Mouse (Mus musculus) kidney, adult 2 months (tissue): ENCODE measurements around the gene Zmym5. TPM values are rescaled to one million over a fixed set of nuclear protein-coding genes. Genes with fewer than 3 reads are reported as not detected.
A peak's percentile ranks its signal among the peaks of the same experiment; 100 is the strongest.

ENCODE experiments used
- DNase-seq: peaks from one replicate; pipeline ENCODE4 v3.0.0; 2021
- H3K27ac ChIP-seq: fragments of 200-500 bp; 2 replicates; pipeline ENCODE4 v1.5.1; 2012; ENCODE audit warnings: low read depth, low read length, control low read depth, inconsistent platforms; ENCODE audit not compliant: insufficient read depth
- H3K27me3 ChIP-seq: fragments of 200-500 bp; replicated peaks from 2 replicates; pipeline ENCODE4 v1.6.1; 2012; ENCODE audit warnings: mild to moderate bottlenecking, moderate library complexity, low read length, inconsistent platforms; ENCODE audit not compliant: control insufficient read depth, insufficient read depth
- H3K36me3 ChIP-seq: fragments of 200-500 bp; 2 replicates; pipeline ENCODE4 v1.6.1; 2012; ENCODE audit warnings: mild to moderate bottlenecking, moderate library complexity, low read length, inconsistent platforms; ENCODE audit not compliant: control insufficient read depth, insufficient read depth
- H3K4me1 ChIP-seq: fragments of 200-500 bp; 2 replicates; pipeline ENCODE4 v1.6.1; 2011; ENCODE audit warnings: low read length; ENCODE audit not compliant: control insufficient read depth, insufficient read depth
- H3K4me3 ChIP-seq: fragments of 200-500 bp; 2 replicates; pipeline ENCODE4 v1.5.1; 2011; ENCODE audit warnings: mild to moderate bottlenecking, low read depth, low read length, control low read depth; ENCODE audit not compliant: insufficient read depth
- CTCF ChIP-seq: fragments of 200-500 bp; conservative IDR thresholded peaks from 2 replicates; pipeline ENCODE4 v1.5.1; 2011; ENCODE audit warnings: low read depth, mild to moderate bottlenecking, control low read depth, low read length, moderate library complexity, mixed read lengths; ENCODE audit not compliant: insufficient read depth, insufficient read length
- POLR2A ChIP-seq: fragments of 200-500 bp; IDR thresholded peaks from one replicate; pipeline ENCODE4 v1.6.1; 2011; ENCODE audit warnings: low read depth, low read length, control low read depth
- WGBS: fragments of 180-500 bp; shearing (Covaris S2); methylation state at CpG from one replicate; pipeline ENCODE4 v1.1.7; 2018; 5-methylcytosine and 5-hydroxymethylcytosine counted together
- polyA plus RNA-seq: library from polyadenylated mRNA; depleted of rRNA; stranded (reverse); fragments of >200 nt; gene quantifications from 2 replicates; pipeline ENCODE4 v1.2.3, GENCODE M21; 2012

Gene Zmym5
- polyA plus RNA-seq, 1 experiment, result 8.4 TPM

GRCm38 (mm10) chr14:56793243-56793642 lies 18.3 kb downstream of the Zmym5 start:
- Histone ChIP-seq H3K4me1 (no peaks in the 10 kb centered on the region), H3K4me3 (no peak overlapping the region), H3K27me3 (no peaks in the 10 kb centered on the region), H3K27ac (no peak overlapping the region), H3K36me3 (peaks cover 9% of the 10 kb centered on the region)
- TF ChIP-seq POLR2A, result no peak
- peak; percentile 43 for TF ChIP-seq CTCF
- 44% methylated on average over 2 of the region's 2 CpGs for WGBS
- peak; percentile 62 for DNase-seq

- Histone ChIP-seq H3K36me3 (no peaks in the 10 kb centered on the region), H3K4me1 (no peaks in the 10 kb centered on the region), H3K27me3 (no peaks in the 10 kb centered on the region), H3K27ac (no peak overlapping the region), H3K4me3 (no peak overlapping the region)
- no peak for DNase-seq
- 94% methylated on average over 1 of the region's 1 CpGs for WGBS
- no peak for TF ChIP-seq CTCF
- no peak for TF ChIP-seq POLR2A
Observed at GRCm38 (mm10) chr14:56784575-56784974, 26.9 kb downstream of the Zmym5 start.

- Histone ChIP-seq H3K4me3 (peak overlapping the region; percentile 80), H3K27ac (peak overlapping the region; percentile 13; the same call in 1 of the 2 replicates)
Observed at GRCm38 (mm10) chr14:56778933-56779300, 32.6 kb downstream of the Zmym5 start.

GRCm38 (mm10) chr14:56778200-56778932 lies 33.1 kb downstream of the Zmym5 start, which contains the start of gene Pspc1:
TSS of gene Pspc1 (minus strand) at chr14:56778316.
- H3K4me3 ChIP-seq, result peak within 1 kb of the TSS; percentile 80
- WGBS, result under 1% methylated on average over 36 of the region's 36 CpGs
- H3K4me1 ChIP-seq, result peaks cover 5% of the 10 kb centered on the region; the same call in 1 of the 2 replicates
- H3K27ac ChIP-seq, result peak within 1 kb of the TSS; percentile 79
- H3K27me3 ChIP-seq, result no peaks in the 10 kb centered on the region
- DNase-seq, result peak; percentile 98
- no peaks in the 10 kb centered on the region for H3K36me3 ChIP-seq
- peak; percentile 96 for TF ChIP-seq POLR2A
- TF ChIP-seq CTCF, result no peak

More at GRCm38 (mm10) chr14:56778933-56779300, 32.6 kb downstream of the Zmym5 start:
- peaks cover 5% of the 10 kb centered on the region; the same call in 1 of the 2 replicates for H3K4me1 ChIP-seq
- no peaks in the 10 kb centered on the region for H3K36me3 ChIP-seq
- 30% methylated on average over 3 of the region's 3 CpGs for WGBS
- DNase-seq, result no peak
- TF ChIP-seq POLR2A (no peak), CTCF (no peak)
- H3K27me3 ChIP-seq, result no peaks in the 10 kb centered on the region

- Histone ChIP-seq H3K4me3 (peak overlapping the region; percentile 80), H3K36me3 (no peaks in the 10 kb centered on the region), H3K27ac (peak overlapping the region; percentile 79), H3K27me3 (no peaks in the 10 kb centered on the region), H3K4me1 (peaks cover 5% of the 10 kb centered on the region; the same call in 1 of the 2 replicates)
- no peak for TF ChIP-seq POLR2A
- TF ChIP-seq CTCF, result no peak
- DNase-seq, result peak; percentile 78
- under 1% methylated on average over 71 of the region's 71 CpGs for WGBS
Observed at GRCm38 (mm10) chr14:56777360-56778136, 34.0 kb downstream of the Zmym5 start.

GRCm38 (mm10) chr14:56776571-56777238 lies 34.8 kb downstream of the Zmym5 start:
- TF ChIP-seq CTCF, result no peak
- no peak for TF ChIP-seq POLR2A
- peaks cover 5% of the 10 kb centered on the region; the same call in 1 of the 2 replicates for H3K4me1 ChIP-seq
- 21% methylated on average over 11 of the region's 11 CpGs for WGBS
- no peak for DNase-seq
- H3K4me3 ChIP-seq, result peak overlapping the region; percentile 80
- H3K27ac ChIP-seq, result no peak overlapping the region
- H3K27me3 ChIP-seq, result no peaks in the 10 kb centered on the region
- H3K36me3 ChIP-seq, result no peaks in the 10 kb centered on the region
